Mouse (Mus musculus) lung, adult 2 months (tissue): ENCODE measurements around the gene Aunip.

Experiments
- CTCF ChIP-seq: fragments of 200-500 bp; IDR thresholded peaks from 2 replicates; pipeline ENCODE4 v1.5.1; 2011; ENCODE audit warnings: mild to moderate bottlenecking, low read length, control low read depth; ENCODE audit not compliant: insufficient read depth
- POLR2A ChIP-seq: fragments of 200-500 bp; IDR thresholded peaks from 2 replicates; pipeline ENCODE4 v1.6.1; 2011; ENCODE audit warnings: low read depth, mild to moderate bottlenecking, control low read depth, low read length, borderline replicate concordance; ENCODE audit errors: extremely low read depth

GRCm38 (mm10) chr4:134570704-134571451 is 60.1 kb downstream of the Aunip start:
- TF ChIP-seq POLR2A (no peak), CTCF (no peak)
